ENCODE assay signal across 8 mouse cellular contexts in the genomic region with DNA sequence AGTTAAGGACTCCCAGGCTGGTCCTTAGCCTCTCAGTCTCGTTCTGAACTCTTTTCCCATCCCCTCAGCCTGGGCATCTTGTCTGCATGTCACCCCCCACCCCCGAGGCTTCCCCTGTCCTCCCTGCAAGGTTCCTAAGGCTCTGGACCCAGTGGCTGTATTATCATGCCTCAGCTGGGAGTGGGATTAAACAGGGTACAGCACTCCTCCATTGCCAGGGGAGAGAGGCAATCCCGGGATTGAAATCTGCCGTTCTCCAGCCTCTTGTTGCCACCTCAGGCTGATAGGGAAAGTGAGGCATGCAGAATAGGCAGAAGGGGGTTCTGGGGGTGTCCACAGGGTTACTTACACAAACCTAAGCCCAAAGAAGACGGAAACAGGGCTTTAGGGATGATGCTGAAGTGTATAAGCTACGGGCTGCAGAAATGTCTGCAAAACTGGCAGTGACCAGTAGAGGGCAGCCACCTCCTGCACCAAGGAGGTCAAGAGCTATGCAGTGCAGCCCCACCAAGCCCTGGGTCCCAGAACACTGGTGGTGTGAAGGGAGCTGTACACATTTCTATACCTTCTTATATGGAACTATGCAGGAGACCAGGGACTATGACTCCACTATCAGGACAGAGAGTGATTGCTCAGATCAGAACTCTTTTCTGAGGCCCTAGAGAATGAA. TPM values are rescaled to one million over a fixed set of nuclear protein-coding genes. Genes with fewer than 3 reads are reported as not detected.
A peak's percentile ranks its signal among the peaks of the same experiment; 100 is the strongest.
DNase-seq lines count a peak whose midpoint lies in the region; ATAC-seq and TF ChIP-seq lines count a peak whose summit lies in the region.

No protein-coding gene starts in this region.

- H3K79me2 ChIP-seq in heart, adult 2 months (replicated peaks; ENCODE audit: control insufficient read depth, insufficient read depth, low read length): no peaks in the 10 kb centered on the region

- no peaks in the 10 kb centered on the region for H3K9me3 ChIP-seq in midbrain, embryonic 10.5 days (replicated peaks)

- H3K4me1 ChIP-seq in heart, adult 2 months (ENCODE audit: control insufficient read depth, insufficient read depth, low read length): peaks cover 6% of the 10 kb centered on the region
- H3K4me1 ChIP-seq in midbrain, embryonic 10.5 days: no peaks in the 10 kb centered on the region

- DNase-seq in heart, adult 2 months: peak in 1 of 2 experiments; percentile 67
- no peak for DNase-seq in heart, adult 8-10 months (ENCODE audit: low spot score)
- peak; percentile 75 for DNase-seq in R1 (ENCODE audit: low read depth, low spot score)
- DNase-seq in embryo, embryonic 11 days: peak; percentile 80
- DNase-seq in left cerebral cortex, postnatal 10 days (ENCODE audit: extremely low spot score in 1 of 2, low spot score in 2 of 2): peak; percentile 36 to 66
- DNase-seq in midbrain, embryonic 10.5 days (ENCODE audit: low spot score): peak; percentile 74
- DNase-seq in splenic B cell, adult 2 months (ENCODE audit: low read depth, low spot score): peak; percentile 62

- WGBS in heart, adult 2 months: 57% methylated on average over 6 of the region's 6 CpGs
- whole genome bisulfite sequencing in midbrain, embryonic 10.5 days: 74% methylated on average over 6 of the region's 6 CpGs

- peak; percentile 61 to 66; a peak in 2 of 4 replicates for ATAC-seq in hematopoietic stem cell, adult 5-6 weeks (replicated peaks in 1 of 2; ENCODE audit: insufficient read depth in 1 of 2, low FRiP score in 2 of 2, low TSS enrichment in 1 of 2, low read depth in 1 of 2, poor library complexity in 2 of 2, severe bottlenecking in 2 of 2)

- no peak for TF ChIP-seq POLR2A in heart, adult 2 months (IDR thresholded peaks at IDR 0.05; ENCODE audit: insufficient read depth, low read depth, low read length)

- TF ChIP-seq CTCF in heart, adult 2 months (IDR thresholded peaks at IDR 0.05): peak; percentile 92

- no peak overlapping the region; the same call in 1 of the 2 replicates for H3K27ac ChIP-seq in heart, adult 2 months
- no peak overlapping the region for H3K27ac ChIP-seq in midbrain, embryonic 10.5 days (replicated peaks)

- intact Hi-C loops in heart, adult 2 months (cut with DNase I): loop anchor here (1.0 to 5.0 kb wide), 2 partner anchors 37 to 114 kb away; partner anchors contain the start of gene Podxl
- intact Hi-C loops in left cerebral cortex, postnatal 10 days (cut with DNase I): loop anchor here (1.0 kb wide), 1 partner anchor 114 kb away; no protein-coding TSS in a partner anchor

- H3K9ac ChIP-seq in heart, adult 2 months (ENCODE audit: low read depth, low read length): no peak overlapping the region

- H3K36me3 ChIP-seq in heart, adult 2 months (ENCODE audit: control insufficient read depth, insufficient read depth, low read length): peaks cover 11% of the 10 kb centered on the region; the same call in 1 of the 2 replicates
- H3K36me3 ChIP-seq in midbrain, embryonic 10.5 days: peaks cover 79% of the 10 kb centered on the region
- no peaks in the 10 kb centered on the region for H3K36me3 ChIP-seq in splenic B cell, adult 2 months (ENCODE audit: control insufficient read depth, insufficient read depth, low read length, poor library complexity, severe bottlenecking)

- no peak overlapping the region for H3K4me3 ChIP-seq in heart, adult 2 months
- H3K4me3 ChIP-seq in midbrain, embryonic 10.5 days: no peak overlapping the region

- peak; percentile 69; the same call in 1 of the 2 replicates for TF ChIP-seq EP300 in heart, adult 2 months (IDR thresholded peaks at IDR 0.05; ENCODE audit: insufficient read depth, low read depth, low read length)

- no peaks in the 10 kb centered on the region for H3K27me3 ChIP-seq in heart, adult 2 months (ENCODE audit: control insufficient read depth, insufficient read depth, low read length)
- H3K27me3 ChIP-seq in midbrain, embryonic 10.5 days (ENCODE audit: low read depth, poor library complexity, severe bottlenecking): no peaks in the 10 kb centered on the region
- no peaks in the 10 kb centered on the region for H3K27me3 ChIP-seq in splenic B cell, adult 2 months (ENCODE audit: control insufficient read depth, insufficient read depth, low read length, poor library complexity, severe bottlenecking)

RNA-seq across cellular contexts. Expression of gene Podxl, which starts 38.4 kb away (rescaled TPM):
- 10 to 100 TPM; 71.6 to 90.9 TPM for total RNA-seq in heart, adult 2 months (2021)
- 53.8 and 99.2 TPM in 2 replicates for polyA plus RNA-seq in heart, adult 2 months (2012; rRNA removed)
- 10 to 100 TPM; 75.2 to 81.7 (median 75.7) TPM for total RNA-seq in heart, adult 8-10 months (2022)
- 0.69 and 2.5 TPM in 2 replicates for total RNA-seq in hematopoietic stem cell, adult 5-6 weeks (2017)
- total RNA-seq in left cerebral cortex, postnatal 10 days (2021): 10 to 100 TPM; 13.3 to 15.7 TPM
- polyA plus RNA-seq in midbrain, embryonic 10.5 days (2016; fragmentation: Nextera tagmentation; extraction: Ambion mirVana): 19.7 and 22.4 TPM in 2 replicates

Comparison
In these comparisons a context has a peak if more than half of its experiments do, and no peak if none do; other contexts are left out.
1. RNA of gene Podxl, which starts 38.4 kb away (total RNA-seq): 71.6 to 90.9 TPM in heart, adult 2 months and 75.2 to 81.7 TPM in heart, adult 8-10 months; 13.3 to 15.7 TPM in left cerebral cortex, postnatal 10 days and 0.69 to 2.5 TPM in hematopoietic stem cell, adult 5-6 weeks; every median in the first group is over 4 times any median in the second.